ENCODE assay signal across 11 mouse cellular contexts in genomic region chr17:36786483-36786886, GRCm38 (mm10). TPM values are rescaled to one million over a fixed set of nuclear protein-coding genes. Genes with fewer than 3 reads are reported as not detected.
DNase-seq lines count a peak whose midpoint lies in the region; ATAC-seq and TF ChIP-seq lines count a peak whose summit lies in the region.
"Not testable (repeated sequence)": the region's sequence is repeated elsewhere in the genome, so short reads cannot be mapped to it uniquely, and the experiment has no call there.
"Had no signal": no experiment of that assay in that cellular context is flagged by ENCODE, and none has a peak within 500 bp of the region (broad histone marks: within the 10 kb centered on the region; RNA-seq: fewer than 3 reads in every experiment).

No protein-coding gene starts in this region.

- H3K27ac ChIP-seq in ES-E14 (ENCODE audit: insufficient read depth, low read depth, low read length, poor library complexity, severe bottlenecking); embryonic facial prominence, embryonic 11.5 days (replicated peaks; ENCODE audit: low read depth, low read length); liver, embryonic 14.5 days: not testable (repeated sequence)

- H3K36me3 ChIP-seq in ES-E14 (ENCODE audit: control insufficient read depth, insufficient read depth, low read length, poor library complexity, severe bottlenecking); embryonic facial prominence, embryonic 11.5 days (replicated peaks; ENCODE audit: control insufficient read depth, insufficient read depth, low read depth, low read length); liver, embryonic 14.5 days (replicated peaks; ENCODE audit: control insufficient read depth, insufficient read depth, low read depth): not testable (repeated sequence)

- H3K4me1 ChIP-seq in ES-E14 (ENCODE audit: control insufficient read depth in 2 of 2, insufficient read depth in 2 of 2, low read length in 2 of 2, poor library complexity in 1 of 2); embryonic facial prominence, embryonic 11.5 days (ENCODE audit: control insufficient read depth, insufficient read depth, low read length); liver, embryonic 14.5 days (replicated peaks; ENCODE audit: control insufficient read depth in 2 of 2, insufficient read depth in 2 of 2, low read length in 1 of 2): not testable (repeated sequence)

- ATAC-seq in embryonic facial prominence, embryonic 11.5 days (replicated peaks; ENCODE audit: insufficient number of reproducible peaks, low FRiP score, low TSS enrichment, low read depth); liver, embryonic 14.5 days (ENCODE audit: insufficient read depth): not testable (repeated sequence)

- TF ChIP-seq EP300 in liver, embryonic 14.5 days (IDR thresholded peaks at IDR 0.05; ENCODE audit: low read depth): not testable (repeated sequence)

- peak; percentile 75 for TF ChIP-seq CTCF in liver, embryonic 14.5 days (IDR thresholded peaks at IDR 0.05; ENCODE audit: low read depth)

- not testable (repeated sequence) for H3K9me3 ChIP-seq in ES-E14 (ENCODE audit: control insufficient read depth, insufficient read depth, low read depth, low read length); embryonic facial prominence, embryonic 11.5 days (replicated peaks; ENCODE audit: control insufficient read depth, low read length); liver, embryonic 14.5 days (ENCODE audit: control insufficient read depth, low read length)

- H3K27me3 ChIP-seq in embryonic facial prominence, embryonic 11.5 days (ENCODE audit: control insufficient read depth, insufficient read depth, low read length); liver, embryonic 14.5 days (ENCODE audit: control insufficient read depth, insufficient read depth, low read length): not testable (repeated sequence)

- peak; percentile 25 for DNase-seq in ES-E14 (ENCODE audit: low read depth, low spot score)
- DNase-seq in c-Kit-positive CD71-negative TER-119-negative erythroid progenitor cells, embryonic 14.5 days (ENCODE audit: low read depth): peak; percentile 13
- peak; percentile 32 for DNase-seq in embryonic facial prominence, embryonic 11.5 days (ENCODE audit: low spot score)
- DNase-seq in heart, postnatal 4 days: peak; percentile 45
- peak; percentile 38 for DNase-seq in kidney, postnatal 14 days
- not testable (repeated sequence) for DNase-seq in liver, embryonic 14.5 days (ENCODE audit: low read depth in 3 of 3, low spot score in 3 of 3)
- peak; percentile 70 for DNase-seq in naive thymus-derived CD4-positive, alpha-beta T cell, adult 2 months (ENCODE audit: low read depth)
- peak; percentile 30 to 32 for DNase-seq in thymus, postnatal 36 days

- in situ Hi-C loops in ES-E14 (cut with MboI; ENCODE audit: low sequenced_read_pairs in 2 of 2, unreplicated experiment in 2 of 2): not testable (repeated sequence)

- H3K4me3 ChIP-seq in ES-E14 (ENCODE audit: insufficient read depth in 1 of 2, low read depth in 1 of 2, low read length in 2 of 2, poor library complexity in 1 of 2, severe bottlenecking in 1 of 2); embryonic facial prominence, embryonic 11.5 days (ENCODE audit: low read depth, low read length); liver, embryonic 14.5 days (ENCODE audit: insufficient read depth in 1 of 2, low read depth in 2 of 2, low read length in 2 of 2): not testable (repeated sequence)

- H3K4me2 ChIP-seq in embryonic facial prominence, embryonic 11.5 days (ENCODE audit: low read depth, low read length); liver, embryonic 14.5 days (ENCODE audit: low read depth): not testable (repeated sequence)

- 38% methylated on average over 1 of the region's 1 CpGs for WGBS in embryonic facial prominence, embryonic 11.5 days
- 27% methylated on average over 1 of the region's 1 CpGs for WGBS in liver, embryonic 14.5 days (ENCODE audit: insufficient replicate concordance)

- not testable (repeated sequence) for H3K9ac ChIP-seq in ES-E14 (ENCODE audit: insufficient read depth, low read depth, low read length, poor library complexity, severe bottlenecking); embryonic facial prominence, embryonic 11.5 days (replicated peaks; ENCODE audit: low read length); liver, embryonic 14.5 days (replicated peaks)

RNA-seq across cellular contexts. Expression of gene H2-M10.5, which starts 13.8 kb away (rescaled TPM):
- not detected in 2 replicates for total RNA-seq in ES-E14 (2012; rRNA removed)
- not detected in 2 replicates for polyA plus RNA-seq in embryonic facial prominence, embryonic 11.5 days (2014; fragmentation: Nextera tagmentation; extraction: Ambion mirVana)
- not detected for total RNA-seq in heart, postnatal 4 days (2021)
- polyA plus RNA-seq in liver, embryonic 14.5 days (2012; rRNA removed): not detected in 2 replicates
- polyA plus RNA-seq in liver, embryonic 14.5 days (2014; fragmentation: Nextera tagmentation; extraction: Ambion mirVana): not detected in 2 replicates
- total RNA-seq: gastrocnemius, adult 8-10 months had no signal
- polyA plus RNA-seq: kidney, embryonic 15.5 days; macrophage had no signal

RNA-seq across cellular contexts. Expression of gene H2-M10.6, which starts 25.5 kb away (rescaled TPM):
- not detected in 2 replicates for total RNA-seq in ES-E14 (2012; rRNA removed)
- polyA plus RNA-seq in embryonic facial prominence, embryonic 11.5 days (2014; fragmentation: Nextera tagmentation; extraction: Ambion mirVana): not detected in 2 replicates
- not detected for total RNA-seq in heart, postnatal 4 days (2021)
- not detected in 2 replicates for polyA plus RNA-seq in liver, embryonic 14.5 days (2012; rRNA removed)
- polyA plus RNA-seq in liver, embryonic 14.5 days (2014; fragmentation: Nextera tagmentation; extraction: Ambion mirVana): not detected in 2 replicates
- total RNA-seq: gastrocnemius, adult 8-10 months had no signal
- polyA plus RNA-seq: kidney, embryonic 15.5 days; macrophage had no signal

RNA-seq across cellular contexts. Expression of gene Trim26, which starts 50.4 kb away (rescaled TPM):
- 21.1 and 24.6 TPM in 2 replicates for total RNA-seq in ES-E14 (2012; rRNA removed)
- 36.0 and 38.2 TPM in 2 replicates for polyA plus RNA-seq in embryonic facial prominence, embryonic 11.5 days (2014; fragmentation: Nextera tagmentation; extraction: Ambion mirVana)
- total RNA-seq in heart, postnatal 4 days (2021): 10 to 100 TPM; 24.5 to 28.4 TPM
- 6.6 and 8.6 TPM in 2 replicates for polyA plus RNA-seq in liver, embryonic 14.5 days (2012; rRNA removed)
- 6.7 and 7.9 TPM in 2 replicates for polyA plus RNA-seq in liver, embryonic 14.5 days (2014; fragmentation: Nextera tagmentation; extraction: Ambion mirVana)
